Mouse (Mus musculus): Measurements from ENCODE around the gene Gm6993.

DNA sequence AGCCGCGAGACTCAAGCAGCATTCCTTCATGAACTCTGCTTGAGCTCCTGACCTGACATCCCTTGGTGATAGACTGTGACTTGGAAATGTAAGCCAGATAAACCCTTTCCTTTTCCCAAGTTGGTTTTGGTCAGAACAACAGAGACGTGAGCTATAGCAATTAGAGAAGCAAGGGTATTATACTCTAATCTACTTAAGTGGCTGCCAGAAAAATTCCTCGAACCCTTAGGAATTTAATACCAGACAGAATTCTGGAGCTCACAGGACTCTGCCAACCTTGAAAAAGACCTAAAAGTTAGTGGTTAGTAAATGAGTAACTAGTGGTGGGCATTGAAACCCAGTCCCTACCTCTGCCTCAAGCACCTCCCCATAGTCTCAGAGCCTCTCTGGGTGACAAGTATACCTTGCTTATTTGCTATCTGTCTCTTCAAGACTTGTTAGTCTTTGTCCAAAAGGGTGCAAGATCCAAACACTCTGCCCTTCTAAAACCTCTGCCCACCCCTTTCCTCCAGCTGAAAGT, 43.1 kb downstream of the Gm6993 start:
- TF ChIP-seq EP300 (IDR thresholded peaks at IDR 0.05; ENCODE audit: low read depth): no peak
- TF ChIP-seq CTCF (IDR thresholded peaks at IDR 0.05; ENCODE audit: low read depth): no peak

Data from liver, postnatal 0 days (tissue).